Mouse (Mus musculus) heart, embryonic 13.5 days (tissue): ENCODE results near the gene Gm43518. TPM values are rescaled to one million over a fixed set of nuclear protein-coding genes. Genes with fewer than 3 reads are reported as not detected.
A peak's percentile ranks its signal among the peaks of the same experiment; 100 is the strongest.

Experiments used
- ATAC-seq: fragments of 200-750 bp; cut with Nextera tagmentation; 2 replicates; pipeline ENCODE4 v1.8.0; 2017; ENCODE audit warnings: moderate TSS enrichment; ENCODE audit not compliant: insufficient number of reproducible peaks, low FRiP score, low TSS enrichment; ENCODE audit errors: extremely low read depth
- H3K27ac ChIP-seq: fragments of 300-500 bp; sonication (generic); replicated peaks from 2 replicates; pipeline ENCODE4 v1.5.1; 2015; ENCODE audit warnings: moderate library complexity, mild to moderate bottlenecking, inconsistent platforms
- H3K27me3 ChIP-seq: fragments of 300-500 bp; sonication (generic); replicated peaks from 2 replicates; pipeline ENCODE4 v1.6.1; 2015; ENCODE audit warnings: mild to moderate bottlenecking, inconsistent platforms
- H3K36me3 ChIP-seq: fragments of 300-500 bp; sonication (generic); 2 replicates; pipeline ENCODE4 v1.6.1; 2015; ENCODE audit warnings: mild to moderate bottlenecking, inconsistent platforms
- H3K4me1 ChIP-seq: fragments of 300-500 bp; sonication (generic); 2 replicates; pipeline ENCODE4 v1.6.1; 2015; ENCODE audit warnings: inconsistent platforms
- H3K4me2 ChIP-seq: fragments of 300-500 bp; sonication (generic); 2 replicates; pipeline ENCODE4 v1.6.1; 2015; ENCODE audit warnings: inconsistent platforms, mild to moderate bottlenecking, moderate library complexity
- H3K4me3 ChIP-seq: fragments of 300-500 bp; sonication (generic); 2 replicates; pipeline ENCODE4 v1.5.1; 2015; ENCODE audit warnings: moderate library complexity, mild to moderate bottlenecking, inconsistent platforms
- H3K9ac ChIP-seq: fragments of 300-500 bp; sonication (generic); 2 replicates; pipeline ENCODE4 v1.6.1; 2015; ENCODE audit warnings: inconsistent platforms, mild to moderate bottlenecking, moderate library complexity
- H3K9me3 ChIP-seq: fragments of 300-500 bp; sonication (generic); 2 replicates; pipeline ENCODE4 v1.6.1; 2016; ENCODE audit warnings: inconsistent platforms
- WGBS: fragments of 180-500 bp; shearing (Covaris S2); methylation state at CpG from one replicate; pipeline ENCODE4 v1.1.7; 2015; ENCODE audit warnings: mixed read lengths; 5-methylcytosine and 5-hydroxymethylcytosine counted together
- polyA plus RNA-seq: library from polyadenylated mRNA; unstranded; fragments of >200 nt; fragmentation: Nextera tagmentation; extraction: Ambion mirVana; gene quantifications from 2 replicates; pipeline ENCODE4 v1.2.1, GENCODE M21; 2015

Gm43518 gene
- polyA plus RNA-seq, 1 experiment from 2014 or later = 1.3 TPM

GRCm38 (mm10) chr5:123933957-123934591 lies 6.9 kb downstream of the Gm43518 start:
- peaks cover 12% of the 10 kb centered on the region for H3K4me1 ChIP-seq
- H3K36me3 ChIP-seq = peaks cover 7% of the 10 kb centered on the region
- peak overlapping the region; percentile 62; the same call in 1 of the 2 replicates for H3K9ac ChIP-seq
- no peak for ATAC-seq
- no peak overlapping the region for H3K27ac ChIP-seq
- no peak overlapping the region for H3K4me3 ChIP-seq
- no peaks in the 10 kb centered on the region for H3K27me3 ChIP-seq
- H3K9me3 ChIP-seq = no peaks in the 10 kb centered on the region
- 29% methylated on average over 18 of the region's 18 CpGs for WGBS
- peak overlapping the region; percentile 39 for H3K4me2 ChIP-seq

DNA sequence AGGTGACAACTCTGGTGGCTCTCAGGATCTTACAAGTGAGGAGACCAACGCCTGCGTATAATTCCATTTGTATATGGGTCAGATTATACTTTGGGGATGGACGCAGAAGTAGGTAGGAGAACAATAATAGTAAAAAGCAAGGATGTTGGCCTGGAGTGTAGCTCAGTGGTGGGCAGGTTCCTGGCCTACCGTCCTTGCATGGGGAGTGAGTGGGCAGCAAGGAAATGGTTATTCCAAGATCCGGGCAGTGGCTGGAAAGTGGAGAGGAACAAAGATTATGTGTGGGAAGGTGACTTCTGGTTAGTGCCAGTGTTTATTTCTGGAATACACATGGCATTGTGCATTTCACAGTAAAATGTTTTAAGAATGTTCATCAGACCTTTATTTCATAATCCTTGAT lies 8.7 kb downstream of the Gm43518 start:
- no peak overlapping the region for H3K9ac ChIP-seq
- no peak for ATAC-seq
- WGBS = 78% methylated on average over 5 of the region's 5 CpGs

DNA sequence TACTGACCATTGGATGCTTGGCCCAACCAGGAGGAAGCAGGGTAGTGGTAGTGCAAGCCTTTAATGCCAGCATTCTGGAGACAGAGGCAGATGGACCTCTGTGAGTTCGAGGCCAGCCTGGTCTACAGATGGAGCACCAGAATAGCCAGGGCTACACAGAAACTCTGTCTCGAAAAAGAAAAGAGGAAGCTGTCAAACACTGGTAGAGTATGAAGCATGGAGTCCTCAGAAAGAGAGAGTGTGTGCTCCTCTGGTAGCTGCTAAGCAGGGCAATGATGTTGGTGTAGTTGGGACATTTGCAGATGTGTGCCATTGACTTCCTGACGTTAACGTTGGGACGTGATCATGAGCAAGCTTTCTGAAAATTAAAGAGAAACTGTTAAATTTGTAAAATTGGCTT lies 11.3 kb downstream of the Gm43518 start:
- no peak overlapping the region for H3K27ac ChIP-seq
- H3K4me1 ChIP-seq = 0 out of 2 replicates have a peak, but pooled peaks cover 5% of the 10 kb centered on the region
- H3K4me2 ChIP-seq = no peak overlapping the region
- no peak overlapping the region for H3K9ac ChIP-seq
- no peaks in the 10 kb centered on the region for H3K36me3 ChIP-seq
- no peaks in the 10 kb centered on the region for H3K27me3 ChIP-seq
- no peaks in the 10 kb centered on the region for H3K9me3 ChIP-seq
- 77% methylated on average over 5 of the region's 5 CpGs for WGBS
- ATAC-seq = no peak
- no peak overlapping the region for H3K4me3 ChIP-seq

More for the DNA sequence above, 8.7 kb downstream of the Gm43518 start:
- Histone ChIP-seq H3K4me2 (no peak overlapping the region), H3K4me3 (no peak overlapping the region), H3K27me3 (no peaks in the 10 kb centered on the region), H3K27ac (no peak overlapping the region), H3K9me3 (no peaks in the 10 kb centered on the region), H3K36me3 (no peaks in the 10 kb centered on the region), H3K4me1 (peaks cover 12% of the 10 kb centered on the region)

DNA sequence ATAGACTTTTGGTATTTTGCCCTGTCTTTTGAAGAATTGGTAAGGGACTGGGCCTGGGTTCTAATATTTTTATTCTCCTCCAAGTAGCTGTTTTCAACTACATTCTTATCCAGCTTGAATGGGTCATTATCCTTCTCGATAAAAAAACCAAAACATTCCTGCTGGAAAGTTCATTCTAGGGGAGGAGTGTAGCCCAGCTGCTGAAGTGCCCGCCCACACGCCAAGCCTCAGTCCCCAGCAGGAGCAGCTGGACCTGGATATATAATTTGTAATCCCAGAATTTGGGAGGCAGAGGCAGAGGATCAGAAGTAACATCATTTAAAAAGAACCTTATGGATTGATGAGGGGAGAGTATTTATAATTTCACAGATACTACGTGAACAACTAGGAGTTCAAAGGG lies 19.3 kb downstream of the Gm43518 start:
- 0 out of 2 replicates have a peak, but pooled peaks cover 3% of the 10 kb centered on the region for H3K27me3 ChIP-seq
- no peak for ATAC-seq
- WGBS = 65% methylated on average over 4 of the region's 4 CpGs

GRCm38 (mm10) chr5:123947041-123947761 lies 20.0 kb downstream of the Gm43518 start:
- Histone ChIP-seq H3K4me2 (no peak overlapping the region), H3K9me3 (no peaks in the 10 kb centered on the region), H3K4me1 (no peaks in the 10 kb centered on the region), H3K4me3 (no peak overlapping the region), H3K27me3 (0 out of 2 replicates have a peak, but pooled peaks cover 3% of the 10 kb centered on the region), H3K36me3 (no peaks in the 10 kb centered on the region), H3K27ac (no peak overlapping the region), H3K9ac (no peak overlapping the region)
- no peak for ATAC-seq
- WGBS = 51% methylated on average over 7 of the region's 7 CpGs

More for the DNA sequence above, 19.3 kb downstream of the Gm43518 start:
- no peak overlapping the region for H3K4me3 ChIP-seq
- no peak overlapping the region for H3K4me2 ChIP-seq
- H3K4me1 ChIP-seq = no peaks in the 10 kb centered on the region
- no peaks in the 10 kb centered on the region for H3K9me3 ChIP-seq
- no peak overlapping the region for H3K27ac ChIP-seq
- H3K9ac ChIP-seq = no peak overlapping the region
- H3K36me3 ChIP-seq = no peaks in the 10 kb centered on the region

DNA sequence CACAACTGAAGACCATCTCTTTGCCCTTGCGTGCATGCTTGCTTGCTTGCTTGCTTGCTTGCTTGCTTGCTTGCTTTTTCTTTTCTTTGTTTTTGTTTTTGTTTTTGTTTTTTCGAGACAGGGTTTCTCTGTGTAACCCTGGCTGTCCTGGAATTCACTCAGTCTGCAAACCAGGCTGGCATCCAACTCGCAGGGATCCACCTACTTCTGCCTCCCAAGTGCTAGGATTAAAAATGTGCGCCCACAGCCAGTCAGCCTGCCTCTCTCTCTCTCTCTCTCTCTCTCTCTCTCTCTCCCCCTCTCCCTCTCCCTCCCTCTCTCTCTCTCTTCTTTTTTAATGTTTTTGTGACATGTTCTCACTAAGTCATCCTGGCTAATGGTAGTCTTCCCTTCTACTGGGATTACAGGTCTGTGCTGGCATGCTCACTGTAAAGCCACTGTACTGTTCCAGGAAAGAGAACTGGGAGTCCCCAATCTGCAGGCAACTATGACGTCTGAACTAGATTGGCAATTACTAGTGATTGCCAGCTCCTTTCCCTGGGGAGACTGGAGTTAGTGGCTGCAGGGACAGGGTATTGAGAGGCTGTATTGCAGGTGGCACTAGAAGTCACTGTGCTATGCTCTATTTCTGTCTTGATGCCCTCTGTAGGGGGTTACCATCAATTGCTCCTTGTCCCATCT lies 25.3 kb downstream of the Gm43518 start:
- Histone ChIP-seq H3K4me3 (no peak overlapping the region), H3K36me3 (no peaks in the 10 kb centered on the region), H3K27me3 (0 out of 2 replicates have a peak, but pooled peaks cover 3% of the 10 kb centered on the region), H3K4me2 (no peak overlapping the region), H3K9me3 (no peaks in the 10 kb centered on the region), H3K27ac (no peak overlapping the region), H3K4me1 (peaks cover 9% of the 10 kb centered on the region), H3K9ac (no peak overlapping the region)
- 56% methylated on average over 5 of the region's 5 CpGs for WGBS
- ATAC-seq = no peak

DNA sequence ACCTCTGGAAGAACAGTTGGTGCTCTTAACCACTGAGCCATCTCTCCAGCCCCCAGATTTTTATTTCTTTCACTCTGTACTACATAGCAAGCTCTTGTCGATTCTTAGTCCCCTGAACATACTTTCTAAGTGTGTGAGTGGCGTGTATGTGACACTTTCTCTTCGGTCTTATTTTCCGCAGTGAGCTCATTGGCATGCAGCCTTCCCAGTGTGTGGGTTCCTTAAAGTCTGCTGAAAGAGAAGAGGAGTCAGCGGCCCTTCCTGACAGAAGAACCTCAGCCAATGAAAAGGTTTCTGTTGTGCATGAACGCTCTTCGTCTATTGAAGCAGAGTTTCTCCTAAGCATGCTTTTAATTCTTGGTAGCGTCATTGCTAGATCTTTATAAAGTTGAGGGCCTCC lies 30.0 kb downstream of the Gm43518 start:
- no peaks in the 10 kb centered on the region for H3K9me3 ChIP-seq
- no peaks in the 10 kb centered on the region for H3K27me3 ChIP-seq
- no peak overlapping the region for H3K27ac ChIP-seq
- H3K9ac ChIP-seq = no peak overlapping the region
- ATAC-seq = no peak
- 84% methylated on average over 8 of the region's 8 CpGs for WGBS
- H3K36me3 ChIP-seq = no peaks in the 10 kb centered on the region
- H3K4me2 ChIP-seq = no peak overlapping the region
- peaks cover 9% of the 10 kb centered on the region for H3K4me1 ChIP-seq
- H3K4me3 ChIP-seq = no peak overlapping the region

DNA sequence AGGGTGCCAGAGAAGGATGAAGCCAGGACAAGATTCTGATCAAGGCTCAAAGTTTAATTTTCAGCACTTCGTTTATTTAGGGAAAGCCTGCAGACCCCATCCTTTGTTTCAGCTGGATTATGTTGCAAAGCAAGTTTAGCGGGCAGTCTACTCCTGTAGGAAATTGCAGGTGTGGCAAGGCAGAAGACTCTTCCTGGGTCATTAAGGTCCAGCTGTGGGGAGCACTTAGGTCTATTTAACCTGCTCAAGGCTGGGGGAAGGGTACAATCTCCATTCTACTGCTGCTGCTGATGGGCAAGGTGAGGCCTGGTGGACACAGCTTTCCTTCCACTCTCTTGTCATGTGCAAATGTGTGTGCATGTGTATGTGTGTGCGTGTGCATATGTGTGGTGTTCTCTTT lies 31.8 kb downstream of the Gm43518 start:
- Histone ChIP-seq H3K9me3 (no peaks in the 10 kb centered on the region), H3K4me1 (peaks cover 9% of the 10 kb centered on the region), H3K4me2 (no peak overlapping the region), H3K27me3 (no peaks in the 10 kb centered on the region), H3K27ac (no peak overlapping the region), H3K36me3 (no peaks in the 10 kb centered on the region), H3K4me3 (no peak overlapping the region), H3K9ac (no peak overlapping the region)
- 75% methylated on average over 3 of the region's 3 CpGs for WGBS
- ATAC-seq = no peak

DNA sequence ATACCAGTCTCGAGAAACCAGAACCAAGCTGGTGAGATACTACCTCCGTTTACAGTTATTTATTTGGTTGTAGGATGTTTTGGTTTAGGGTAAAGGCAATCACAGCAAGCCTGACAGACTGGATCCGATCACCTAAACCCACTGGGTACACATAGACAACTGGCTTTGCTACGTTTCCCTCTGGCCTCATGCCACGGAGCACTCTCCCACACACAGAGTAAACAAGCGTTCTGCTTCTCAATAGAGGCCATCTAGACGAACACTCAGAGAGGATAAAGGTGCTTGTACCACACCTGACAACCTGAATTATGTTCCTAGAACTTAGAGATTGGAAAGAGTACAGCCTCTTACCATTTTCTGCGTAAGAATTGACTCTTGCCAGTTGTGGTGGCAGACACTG lies 32.9 kb downstream of the Gm43518 start:
- 67% methylated on average over 8 of the region's 8 CpGs for WGBS

DNA sequence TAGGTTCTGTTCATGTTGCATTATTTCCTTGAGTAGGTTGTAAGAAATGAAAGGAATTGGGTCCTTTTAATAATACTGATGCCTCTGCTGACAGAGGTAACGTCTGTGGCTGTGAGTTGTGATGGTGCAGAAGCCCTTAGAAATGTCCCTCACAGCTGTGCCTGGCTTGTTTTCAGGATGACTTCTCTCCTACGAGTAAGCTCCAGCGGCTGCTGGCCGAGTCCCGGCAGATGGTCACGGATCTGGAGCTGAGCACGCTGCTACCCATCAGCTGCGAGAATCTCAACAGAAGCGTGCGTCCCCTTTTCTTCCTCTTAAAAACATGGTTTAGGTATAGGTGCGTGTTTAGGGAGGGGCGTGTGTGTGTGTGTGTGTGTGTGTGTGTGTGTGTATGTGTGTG lies 33.8 kb downstream of the Gm43518 start:
- 76% methylated on average over 12 of the region's 12 CpGs for WGBS
- Histone ChIP-seq H3K27me3 (no peaks in the 10 kb centered on the region), H3K4me3 (no peak overlapping the region), H3K27ac (no peak overlapping the region), H3K36me3 (no peaks in the 10 kb centered on the region), H3K9ac (no peak overlapping the region), H3K4me1 (peaks cover 6% of the 10 kb centered on the region), H3K4me2 (no peak overlapping the region), H3K9me3 (no peaks in the 10 kb centered on the region)
- no peak for ATAC-seq

More for the DNA sequence above, 32.9 kb downstream of the Gm43518 start:
- Histone ChIP-seq H3K4me2 (no peak overlapping the region), H3K4me3 (no peak overlapping the region), H3K27ac (no peak overlapping the region), H3K9ac (no peak overlapping the region), H3K9me3 (no peaks in the 10 kb centered on the region), H3K36me3 (no peaks in the 10 kb centered on the region), H3K4me1 (peaks cover 8% of the 10 kb centered on the region), H3K27me3 (no peaks in the 10 kb centered on the region)
- no peak for ATAC-seq

DNA sequence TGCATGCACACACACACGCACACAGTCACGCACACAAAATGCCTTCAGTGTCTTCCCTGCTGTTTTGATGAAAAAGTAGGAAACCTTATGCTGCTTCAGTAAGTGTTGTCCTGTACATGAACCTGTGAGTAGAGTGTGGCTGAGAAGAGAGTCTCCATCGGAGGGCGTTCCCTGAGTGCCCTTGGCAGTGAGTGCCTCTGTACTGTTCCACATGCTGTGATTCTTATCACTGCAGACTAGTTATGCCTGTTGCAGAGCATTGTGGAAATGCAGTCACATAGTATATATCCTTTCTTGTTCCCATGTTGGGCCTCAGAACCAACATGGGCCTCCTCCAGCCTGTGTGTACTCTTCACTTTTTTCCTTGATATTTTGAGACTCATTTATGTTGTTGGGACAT lies 37.0 kb downstream of the Gm43518 start:
- Histone ChIP-seq H3K27ac (no peak overlapping the region), H3K4me2 (no peak overlapping the region), H3K9me3 (no peaks in the 10 kb centered on the region), H3K4me1 (peaks cover 6% of the 10 kb centered on the region; the same call in 1 of the 2 replicates), H3K36me3 (no peaks in the 10 kb centered on the region), H3K4me3 (no peak overlapping the region), H3K27me3 (no peaks in the 10 kb centered on the region), H3K9ac (no peak overlapping the region)
- ATAC-seq = no peak
- WGBS = 86% methylated on average over 4 of the region's 4 CpGs
